Mouse (Mus musculus) neural tube, embryonic 15.5 days (tissue): Measurements from ENCODE around the gene Haus8. TPM values are rescaled to one million over a fixed set of nuclear protein-coding genes. Genes with fewer than 3 reads are reported as not detected.
A peak's percentile ranks its signal among the peaks of the same experiment; 100 is the strongest.
"Not testable (repeated sequence)": the region's sequence is repeated elsewhere in the genome, so short reads cannot be mapped to it uniquely, and the experiment has no call there.

Source experiments
- ATAC-seq: fragments of 200-750 bp; cut with Nextera tagmentation; 2 replicates; pipeline ENCODE4 v1.8.0; 2017; ENCODE audit warnings: mild to moderate bottlenecking, moderate TSS enrichment, moderate library complexity; ENCODE audit not compliant: low FRiP score
- H3K27ac ChIP-seq: fragments of 300-500 bp; sonication (generic); replicated peaks from 2 replicates; pipeline ENCODE4 v1.5.1; 2015; ENCODE audit warnings: mild to moderate bottlenecking, inconsistent platforms
- H3K27me3 ChIP-seq: fragments of 300-500 bp; sonication (generic); replicated peaks from 2 replicates; pipeline ENCODE4 v1.6.1; 2015; ENCODE audit warnings: inconsistent platforms
- H3K36me3 ChIP-seq: fragments of 300-500 bp; sonication (generic); 2 replicates; pipeline ENCODE4 v1.6.1; 2015; ENCODE audit warnings: inconsistent platforms
- H3K4me1 ChIP-seq: fragments of 300-500 bp; sonication (generic); 2 replicates; pipeline ENCODE4 v1.6.1; 2015; ENCODE audit warnings: inconsistent platforms
- H3K4me2 ChIP-seq: fragments of 300-500 bp; sonication (generic); 2 replicates; pipeline ENCODE4 v1.6.1; 2015; ENCODE audit warnings: inconsistent platforms, mild to moderate bottlenecking, moderate library complexity
- H3K4me3 ChIP-seq: fragments of 300-500 bp; sonication (generic); replicated peaks from 2 replicates; pipeline ENCODE4 v1.5.1; 2015; ENCODE audit warnings: mild to moderate bottlenecking, inconsistent platforms
- H3K9ac ChIP-seq: fragments of 300-500 bp; sonication (generic); replicated peaks from 2 replicates; pipeline ENCODE4 v1.6.1; 2015; ENCODE audit warnings: mild to moderate bottlenecking, inconsistent platforms
- H3K9me3 ChIP-seq: fragments of 300-500 bp; sonication (generic); replicated peaks from 2 replicates; pipeline ENCODE4 v1.6.1; 2016; ENCODE audit warnings: inconsistent platforms
- WGBS: fragments of 180-500 bp; shearing (Covaris S2); methylation state at CpG from one replicate; pipeline ENCODE4 v1.1.7; 2015; ENCODE audit warnings: mixed read lengths; 5-methylcytosine and 5-hydroxymethylcytosine counted together
- polyA plus RNA-seq: library from polyadenylated mRNA; unstranded; fragments of >200 nt; fragmentation: Nextera tagmentation; extraction: Ambion mirVana; gene quantifications from 2 replicates; pipeline ENCODE4 v1.2.1, GENCODE M21; 2015

Gene Haus8
- polyA plus RNA-seq, 1 experiment from 2014 or later, result 68.5 TPM

GRCm38 (mm10) chr8:71224560-71224959 lies 48.2 kb downstream of the Haus8 start:
- no peaks in the 10 kb centered on the region for H3K4me1 ChIP-seq
- ATAC-seq, result no peak
- no peaks in the 10 kb centered on the region for H3K36me3 ChIP-seq
- H3K27ac ChIP-seq, result no peak overlapping the region
- no peaks in the 10 kb centered on the region for H3K9me3 ChIP-seq
- H3K4me2 ChIP-seq, result no peak overlapping the region
- H3K4me3 ChIP-seq, result no peak overlapping the region
- no peaks in the 10 kb centered on the region for H3K27me3 ChIP-seq
- H3K9ac ChIP-seq, result no peak overlapping the region
- WGBS, result 51% methylated on average over 2 of the region's 2 CpGs

GRCm38 (mm10) chr8:71214266-71214665 lies 58.5 kb downstream of the Haus8 start:
- H3K9me3 ChIP-seq, H3K27me3 ChIP-seq, H3K4me1 ChIP-seq, H3K9ac ChIP-seq, H3K27ac ChIP-seq, H3K36me3 ChIP-seq, H3K4me3 ChIP-seq, H3K4me2 ChIP-seq, ATAC-seq: not testable (repeated sequence)
- 88% methylated on average over 3 of the region's 5 CpGs for WGBS

- peak; percentile 81 for ATAC-seq
- H3K4me1 ChIP-seq, H3K27ac ChIP-seq, H3K27me3 ChIP-seq, H3K9ac ChIP-seq, H3K9me3 ChIP-seq, H3K36me3 ChIP-seq: not testable (repeated sequence)
- peak overlapping the region; percentile 30 for H3K4me3 ChIP-seq
- WGBS, result 6% methylated on average over 6 of the region's 11 CpGs
- H3K4me2 ChIP-seq, result peak overlapping the region; percentile 48
These were observed 67.2 kb downstream of the Haus8 start for GRCm38 (mm10) chr8:71205541-71205967.

Other genes starting within 250 kb of the Haus8 start
- 14.9 and 16.0 TPM in 2 replicates for gene Myo9b, start 220 bp downstream of the Haus8 start, polyA plus RNA-seq
- 121 and 122 TPM in 2 replicates for gene Use1, start 93.9 kb upstream of the Haus8 start, polyA plus RNA-seq
- gene Ocel1, start 98.4 kb upstream of the Haus8 start, polyA plus RNA-seq, result 5.6 and 9.2 TPM in 2 replicates
- 28.6 and 34.9 TPM in 2 replicates for gene Nr2f6, start 109.0 kb upstream of the Haus8 start, polyA plus RNA-seq
- gene Ushbp1, start 122.9 kb upstream of the Haus8 start, polyA plus RNA-seq, result 7.0 and 9.8 TPM in 2 replicates
- 96.0 and 96.1 TPM in 2 replicates for gene Babam1, start 123.9 kb upstream of the Haus8 start, polyA plus RNA-seq
- 7.0 and 16.4 TPM in 2 replicates for gene Ankle1, start 133.1 kb upstream of the Haus8 start, polyA plus RNA-seq
- 160 and 192 TPM in 2 replicates for gene Abhd8, start 190.7 kb upstream of the Haus8 start, polyA plus RNA-seq
- gene Mrpl34, start 192.0 kb upstream of the Haus8 start, polyA plus RNA-seq, result 181 and 182 TPM in 2 replicates
- gene Dda1, start 196.3 kb upstream of the Haus8 start, polyA plus RNA-seq, result 223 and 252 TPM in 2 replicates
- 5.7 and 6.8 TPM in 2 replicates for gene Ano8, start 213.0 kb upstream of the Haus8 start, polyA plus RNA-seq
- gene Gtpbp3, start 215.2 kb upstream of the Haus8 start, polyA plus RNA-seq, result 15.4 and 17.1 TPM in 2 replicates
- 9.5 and 21.1 TPM in 2 replicates for gene Plvap, start 238.8 kb upstream of the Haus8 start, polyA plus RNA-seq